Mouse (Mus musculus): ENCODE data around the gene Duxbl3.
"Not testable (repeated sequence)": the region's sequence is repeated elsewhere in the genome, so short reads cannot be mapped to it uniquely, and the experiment has no call there.

Duxbl3 gene

DNA sequence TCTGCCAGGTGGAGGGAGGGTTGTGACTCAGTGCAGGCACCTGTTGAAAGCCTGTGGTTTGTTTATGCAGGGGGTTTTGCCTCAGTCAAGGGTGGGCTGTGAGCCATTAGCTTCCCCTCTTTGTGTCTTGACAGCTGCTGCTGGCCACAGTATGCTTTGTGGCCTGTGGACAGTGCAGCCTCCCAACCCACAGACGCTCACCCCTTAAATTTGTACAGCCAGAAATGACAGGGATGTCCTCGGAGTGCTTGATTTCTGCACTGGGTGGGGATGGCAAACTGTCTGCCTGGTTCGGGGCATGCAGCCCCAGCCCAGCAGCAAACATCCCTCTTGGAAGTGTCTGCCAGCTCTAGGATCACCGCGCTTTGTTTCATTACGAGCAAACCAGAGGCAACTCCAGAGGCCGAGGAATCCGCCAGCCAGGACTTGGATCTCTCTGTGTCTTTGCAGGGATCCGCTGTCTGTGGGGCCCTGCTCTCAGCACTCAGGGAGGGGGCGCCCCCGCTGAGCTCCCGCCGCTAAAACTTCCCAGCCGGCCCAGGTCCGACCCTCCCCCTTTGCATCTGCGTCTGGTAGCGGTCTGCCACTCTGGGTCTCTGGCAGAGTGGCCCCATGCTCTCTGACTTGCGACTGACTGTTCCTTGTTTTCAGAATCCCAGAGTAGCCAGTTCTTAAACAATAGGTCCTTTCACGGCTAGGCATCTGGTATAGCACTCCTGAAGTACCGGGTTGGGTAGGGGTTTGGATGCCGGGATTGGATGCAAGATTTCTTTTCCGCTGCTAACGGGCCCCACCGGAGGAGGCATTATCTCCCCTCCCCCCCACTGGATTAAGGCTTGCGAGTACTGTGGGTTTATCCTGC is at the start of gene Duxbl3:
Duxbl3 (plus strand) TSS at position 207 of the 862 bp plus-strand sequence.
- in situ Hi-C loops (cut with MboI; ENCODE audit: low sequenced_read_pairs): not testable (repeated sequence)

DNA sequence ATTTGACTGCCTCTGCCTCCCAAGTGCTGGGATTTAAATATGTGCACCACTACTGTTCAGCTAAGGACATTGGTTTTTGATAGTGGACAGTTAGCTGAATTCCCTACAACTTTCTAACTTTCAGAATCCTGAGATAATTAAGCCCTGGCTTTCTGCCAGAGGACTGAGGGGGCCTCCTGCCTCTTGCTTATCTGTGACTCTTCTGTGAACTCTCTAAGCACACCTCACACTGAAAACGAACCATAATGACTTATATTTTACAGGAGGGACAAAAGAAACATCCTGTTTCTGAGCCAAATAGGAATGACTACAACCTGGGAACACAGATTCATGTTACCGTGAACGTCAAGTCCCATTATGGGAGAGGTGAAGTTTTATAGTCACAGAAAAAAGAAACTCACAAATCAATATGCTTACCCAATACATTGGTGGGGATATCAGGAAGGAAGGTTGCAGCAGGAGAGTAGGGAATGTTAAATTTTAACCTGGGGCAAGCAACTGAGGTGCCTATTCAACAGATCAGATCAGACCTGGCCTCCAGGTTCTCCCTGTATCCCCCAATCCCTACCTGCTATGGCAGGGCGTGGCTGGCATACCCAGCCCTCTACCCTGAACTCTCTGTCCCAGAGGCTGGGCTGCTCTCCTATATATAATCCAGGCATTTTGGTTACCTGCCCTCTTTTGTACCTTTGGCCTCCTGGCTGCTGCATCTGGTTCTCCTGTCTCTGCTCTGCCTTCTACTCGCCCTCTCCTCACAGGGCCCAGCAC is 41.3 kb upstream of the Duxbl3 start:
- in situ Hi-C loops (cut with MboI; ENCODE audit: low sequenced_read_pairs): not testable (repeated sequence)

DNA sequence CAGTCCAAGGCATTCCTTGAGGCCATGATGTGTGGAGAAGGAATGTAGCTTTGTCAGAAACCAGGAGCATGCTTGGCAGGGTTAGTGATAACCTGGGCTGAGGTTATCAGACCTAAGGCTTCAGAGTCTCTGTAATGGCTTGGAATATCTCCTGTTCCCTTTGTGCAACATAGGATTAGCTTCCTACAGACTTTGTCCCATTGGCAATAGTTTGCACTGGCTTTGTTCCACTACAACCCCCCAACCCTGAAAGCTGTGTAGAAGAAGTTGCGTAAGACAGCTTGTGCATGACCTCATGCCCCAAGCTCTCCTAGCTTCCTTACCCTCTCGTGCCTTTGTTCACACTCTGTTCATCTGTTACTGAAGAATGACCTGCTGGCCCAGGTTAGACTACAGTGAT is 20.6 kb upstream of the Duxbl3 start:
- in situ Hi-C loops (cut with MboI; ENCODE audit: low sequenced_read_pairs): not testable (repeated sequence)

DNA sequence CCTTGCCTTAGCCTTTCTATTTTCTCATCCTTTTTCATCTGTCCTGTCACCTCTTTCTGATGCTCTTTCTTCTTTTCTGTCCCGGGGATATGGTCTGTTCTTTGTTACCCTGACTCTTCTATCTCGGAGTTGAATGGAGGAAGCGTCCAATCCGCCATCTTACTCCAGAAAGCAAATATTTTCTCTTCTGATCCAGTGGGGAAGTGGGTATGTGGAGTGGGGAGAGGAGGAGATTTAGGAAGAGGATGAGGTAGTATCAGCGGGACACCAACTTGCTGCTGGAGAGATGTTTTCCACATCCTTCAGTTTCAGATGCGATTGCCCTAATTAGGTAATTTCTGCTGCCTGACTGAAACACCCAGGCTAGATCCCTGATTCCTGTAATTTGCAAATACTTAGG is 967 bp downstream of the Duxbl3 start:
- in situ Hi-C loops (cut with MboI; ENCODE audit: low sequenced_read_pairs): not testable (repeated sequence)

DNA sequence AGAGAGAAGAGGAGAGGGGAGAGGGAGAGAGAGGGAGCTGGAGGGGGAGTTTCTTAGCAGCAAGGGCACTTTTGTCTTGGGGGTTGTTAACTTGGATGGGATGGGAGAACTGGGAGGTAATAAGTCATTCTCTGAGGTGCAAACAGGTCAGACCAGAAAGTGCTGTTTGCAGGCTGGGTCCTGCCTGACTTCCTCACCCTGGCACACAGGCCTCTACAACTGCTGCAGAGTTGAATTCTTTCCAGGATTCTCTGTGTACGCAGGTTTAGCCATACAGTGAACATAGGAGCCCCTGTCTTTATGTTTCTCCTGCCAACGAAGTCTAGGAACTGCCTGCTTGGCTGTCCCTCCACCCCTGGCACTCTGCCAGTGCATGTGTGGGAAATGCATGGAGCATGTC is 29.0 kb downstream of the Duxbl3 start:
- in situ Hi-C loops (cut with MboI; ENCODE audit: low sequenced_read_pairs): not testable (repeated sequence)

DNA sequence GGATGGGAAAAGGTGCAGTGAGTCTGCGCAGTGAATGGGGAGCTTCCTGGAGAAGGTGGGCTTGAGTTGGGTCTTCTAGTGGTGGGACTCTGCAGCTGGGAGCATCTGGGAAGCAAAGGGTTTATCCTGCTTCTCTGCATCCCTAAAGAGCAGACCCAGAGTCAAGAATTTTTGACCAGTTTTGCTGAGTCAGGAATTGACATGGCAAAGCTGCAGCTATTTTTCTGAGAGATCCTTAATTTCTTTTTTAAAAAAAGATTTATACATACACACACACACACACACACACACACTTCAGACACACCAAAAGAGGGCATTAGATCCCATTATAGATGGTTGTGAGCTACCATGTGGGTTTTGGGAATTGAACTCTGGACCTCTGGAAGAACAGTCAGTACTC is 36.1 kb downstream of the Duxbl3 start:
- in situ Hi-C loops (cut with MboI; ENCODE audit: low sequenced_read_pairs): no loop called here

DNA sequence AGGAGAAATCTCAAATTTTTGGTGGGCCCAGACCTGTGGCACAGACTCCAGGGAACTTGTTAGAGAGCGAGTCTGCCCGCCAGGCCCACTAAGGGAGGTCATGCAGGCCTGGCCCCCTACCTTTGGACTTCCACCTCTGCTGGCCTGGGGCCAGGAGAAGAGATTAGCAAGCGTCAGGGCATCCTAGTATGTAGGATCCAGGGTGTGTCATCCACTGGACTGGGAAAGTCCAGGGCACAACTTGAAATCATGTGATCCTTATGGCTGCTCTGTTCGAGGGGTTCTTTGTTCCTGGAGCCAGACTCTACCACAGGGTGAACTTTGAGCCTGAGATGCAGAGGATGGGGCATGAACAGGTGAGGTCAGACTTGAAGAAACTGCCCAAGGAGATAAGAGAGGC is 39.3 kb downstream of the Duxbl3 start:
- in situ Hi-C loops (cut with MboI; ENCODE audit: low sequenced_read_pairs): no loop called here

DNA sequence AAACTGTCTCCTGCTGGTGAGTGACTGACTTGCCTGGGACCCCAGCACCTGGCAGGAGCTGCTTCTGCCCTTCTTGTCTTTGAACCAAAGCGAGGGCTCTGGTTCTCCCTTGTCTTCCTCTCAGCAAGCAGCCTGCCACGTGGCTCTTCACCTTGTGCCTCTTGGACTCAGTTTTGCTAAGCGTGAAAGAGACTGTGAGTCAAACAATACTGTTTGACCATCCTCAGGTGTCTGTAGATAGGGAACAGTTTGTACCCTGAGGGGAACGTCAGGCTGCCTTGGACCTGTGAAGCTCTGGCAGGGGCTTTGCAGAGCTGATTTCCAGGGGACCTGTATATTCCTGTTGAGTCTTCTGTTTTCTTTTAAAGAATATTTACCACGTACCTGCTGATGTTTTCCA is 39.7 kb downstream of the Duxbl3 start:
- in situ Hi-C loops (cut with MboI; ENCODE audit: low sequenced_read_pairs): no loop called here

DNA sequence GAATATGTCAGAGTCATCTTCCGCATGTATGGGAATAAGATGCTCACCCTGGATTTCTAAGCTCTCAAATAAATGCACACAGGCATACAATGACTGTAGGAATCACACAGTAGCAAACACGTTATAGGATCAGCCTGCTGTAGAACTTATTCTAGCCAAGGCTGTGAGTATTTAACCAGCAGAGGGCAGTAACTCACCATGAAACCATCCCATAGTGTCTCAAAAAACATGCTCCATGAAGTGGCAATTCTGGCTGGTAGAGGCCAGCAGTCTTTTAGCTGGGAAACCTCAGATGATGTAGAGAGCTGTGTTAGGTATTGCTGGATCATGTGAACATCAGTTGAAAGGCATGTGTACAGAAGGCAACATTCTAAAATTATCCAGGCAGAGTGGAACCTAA is 45.3 kb downstream of the Duxbl3 start:
- in situ Hi-C loops (cut with MboI; ENCODE audit: low sequenced_read_pairs): no loop called here

DNA sequence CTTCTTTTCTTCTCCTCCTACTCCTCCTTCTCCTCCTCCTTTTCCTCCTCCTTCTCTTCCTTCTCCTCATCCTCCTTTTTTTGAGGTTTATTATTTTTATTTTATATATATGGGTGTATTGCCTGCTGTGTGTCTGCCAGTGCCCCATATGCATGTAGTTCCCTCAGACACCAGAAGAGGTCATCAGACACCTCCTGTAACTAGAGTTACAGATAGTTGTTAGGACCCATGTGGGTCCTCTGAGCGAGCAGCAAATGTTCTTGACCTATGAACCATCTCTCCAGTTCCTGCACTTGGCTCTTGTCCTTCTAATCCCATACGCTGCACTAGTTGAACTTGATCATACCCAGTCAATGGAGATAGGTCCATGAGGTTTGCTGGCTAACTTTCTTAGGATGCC is 48.3 kb downstream of the Duxbl3 start:
- in situ Hi-C loops (cut with MboI; ENCODE audit: low sequenced_read_pairs): no loop called here

DNA sequence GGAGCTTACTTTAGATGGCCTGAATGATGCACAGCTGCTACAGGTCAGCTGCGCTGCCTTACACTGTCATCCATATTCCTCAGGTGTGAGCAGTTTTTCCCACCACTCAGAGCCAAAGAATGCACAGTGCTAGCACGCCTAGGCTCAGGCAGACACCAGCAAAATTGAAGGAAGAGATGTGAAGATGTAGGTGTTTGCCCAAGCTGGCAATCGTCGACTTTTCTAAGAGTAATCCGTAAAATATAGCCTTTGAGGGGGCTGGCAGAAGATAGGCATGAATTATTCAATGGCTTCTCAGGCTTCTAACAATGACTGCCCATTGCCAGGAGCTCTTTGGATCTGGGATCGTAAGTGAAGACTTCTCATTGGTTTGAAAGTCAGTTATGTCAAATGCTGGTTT is 51.1 kb downstream of the Duxbl3 start:
- in situ Hi-C loops (cut with MboI; ENCODE audit: low sequenced_read_pairs): no loop called here

DNA sequence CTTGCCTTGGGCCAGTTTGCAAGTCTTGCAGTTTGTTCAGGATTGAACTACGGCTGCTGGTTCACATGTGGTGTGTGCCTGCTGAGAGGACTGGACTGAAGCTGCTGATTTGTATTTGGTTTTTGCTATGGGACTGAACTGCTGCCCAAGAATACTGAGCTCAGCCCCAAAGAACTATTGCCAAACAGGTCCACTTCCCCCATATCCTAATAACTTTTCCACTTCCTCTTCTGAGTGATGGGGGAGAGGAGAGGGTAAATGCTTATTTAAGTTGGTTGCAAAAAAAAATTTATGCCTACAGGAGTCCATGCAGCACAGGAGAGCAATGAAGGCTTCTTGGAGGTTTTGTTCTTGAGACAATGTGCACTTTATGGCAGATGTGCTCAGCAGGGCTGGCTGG is 51.7 kb downstream of the Duxbl3 start:
- in situ Hi-C loops (cut with MboI; ENCODE audit: low sequenced_read_pairs): no loop called here

DNA sequence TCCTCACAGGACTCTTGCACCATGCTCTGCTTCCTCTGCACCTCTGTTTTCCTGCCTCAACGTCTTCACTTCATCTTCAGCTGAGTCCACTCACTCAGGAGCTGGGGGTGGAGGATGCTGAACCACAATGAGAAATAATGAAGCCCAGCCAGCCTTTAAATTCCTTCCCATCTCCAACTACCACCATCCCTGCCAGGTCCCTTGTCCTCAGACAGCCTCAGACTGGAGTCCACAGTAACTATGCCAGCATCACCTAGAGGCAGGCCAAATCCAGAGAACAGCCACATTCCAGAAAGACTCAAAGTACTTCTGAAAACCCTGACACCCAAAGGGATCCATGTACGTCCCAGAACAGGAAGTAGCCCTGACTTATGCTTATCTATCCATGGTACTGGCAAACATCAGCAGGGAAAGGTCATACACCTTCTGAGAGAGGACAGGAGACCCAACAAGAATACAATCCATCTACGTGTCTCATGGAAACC is 58.5 kb downstream of the Duxbl3 start:
- in situ Hi-C loops (cut with MboI; ENCODE audit: low sequenced_read_pairs): no loop called here

All from CH12F3 (cell line).